Mouse (Mus musculus) embryonic facial prominence, embryonic 11.5 days (tissue): ENCODE data around the gene Tcerg1l. TPM values are rescaled to one million over a fixed set of nuclear protein-coding genes. Genes with fewer than 3 reads are reported as not detected.

Source experiments
- ATAC-seq: fragments of 200-750 bp; cut with Nextera tagmentation; replicated peaks from 2 replicates; pipeline ENCODE4 v1.8.0; 2017; ENCODE audit warnings: low read depth; ENCODE audit not compliant: insufficient number of reproducible peaks, low FRiP score, low TSS enrichment
- DNase-seq: peaks from one replicate; pipeline ENCODE4 v3.0.0-alpha.2; 2015; ENCODE audit warnings: low spot score
- H3K27ac ChIP-seq: fragments of 300-500 bp; sonication (generic); replicated peaks from 2 replicates; pipeline ENCODE4 v1.5.1; 2014; ENCODE audit warnings: mild to moderate bottlenecking, low read depth, low read length, control low read depth
- H3K27me3 ChIP-seq: fragments of 300-500 bp; sonication (generic); 2 replicates; pipeline ENCODE4 v1.6.1; 2014; ENCODE audit warnings: mild to moderate bottlenecking, low read length, moderate library complexity, mixed read lengths; ENCODE audit not compliant: control insufficient read depth, insufficient read depth
- H3K36me3 ChIP-seq: fragments of 300-500 bp; sonication (generic); replicated peaks from 2 replicates; pipeline ENCODE4 v1.6.1; 2014; ENCODE audit warnings: low read depth, mild to moderate bottlenecking, low read length, moderate library complexity, mixed read lengths; ENCODE audit not compliant: control insufficient read depth, insufficient read depth
- H3K4me1 ChIP-seq: fragments of 300-500 bp; sonication (generic); 2 replicates; pipeline ENCODE4 v1.6.1; 2014; ENCODE audit warnings: low read length, mixed read lengths; ENCODE audit not compliant: control insufficient read depth, insufficient read depth
- H3K4me2 ChIP-seq: fragments of 300-500 bp; sonication (generic); 2 replicates; pipeline ENCODE4 v1.6.1; 2014; ENCODE audit warnings: low read depth, mild to moderate bottlenecking, control low read depth, low read length, moderate library complexity
- H3K4me3 ChIP-seq: fragments of 300-500 bp; sonication (generic); 2 replicates; pipeline ENCODE4 v1.5.1; 2014; ENCODE audit warnings: low read depth, low read length, control low read depth
- H3K9ac ChIP-seq: fragments of 300-500 bp; sonication (generic); replicated peaks from 2 replicates; pipeline ENCODE4 v1.6.1; 2014; ENCODE audit warnings: mild to moderate bottlenecking, control low read depth, low read length
- H3K9me3 ChIP-seq: fragments of 300-500 bp; sonication (generic); replicated peaks from 2 replicates; pipeline ENCODE4 v1.6.1; 2016; ENCODE audit warnings: mild to moderate bottlenecking, low read length, inconsistent platforms, mixed read lengths; ENCODE audit not compliant: control insufficient read depth
- WGBS: fragments of 180-500 bp; shearing (Covaris S2); extraction: QIAGEN DNeasy Blood & Tissue Kit; methylation state at CpG from one replicate; pipeline ENCODE4 v1.1.7; 2014; 5-methylcytosine and 5-hydroxymethylcytosine counted together
- polyA plus RNA-seq: library from polyadenylated mRNA; unstranded; fragments of >200 nt; fragmentation: Nextera tagmentation; extraction: Ambion mirVana; gene quantifications from 2 replicates; pipeline ENCODE4 v1.2.1, GENCODE M21; 2014

Gene Tcerg1l
- polyA plus RNA-seq, 1 experiment from 2014 or later: 1.5 TPM

DNA sequence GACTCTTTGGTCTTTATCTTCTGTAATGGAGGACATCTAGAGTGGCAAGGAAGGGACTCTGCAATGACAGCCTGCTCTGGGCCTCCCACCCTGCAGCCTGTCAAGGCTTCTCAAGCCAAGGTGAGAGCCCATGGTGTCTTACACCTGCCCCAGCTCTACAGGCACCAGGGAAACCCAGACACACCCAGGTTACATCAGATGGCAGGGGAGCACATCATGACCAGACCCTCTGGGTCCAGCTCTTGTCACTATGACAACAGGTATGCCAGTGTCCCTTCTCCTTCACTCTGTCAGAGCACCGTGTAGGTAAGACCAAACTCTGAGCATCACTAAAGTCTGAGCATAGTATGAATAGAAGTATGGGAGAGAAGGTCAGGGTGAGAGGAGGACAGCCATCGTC, 218.9 kb downstream of the Tcerg1l start:
- ATAC-seq (0 out of 2 replicates have a peak, but pooled peaks have one; percentile 52), DNase-seq (no peak)
- H3K9me3 ChIP-seq: no peaks in the 10 kb centered on the region
- H3K4me3 ChIP-seq: no peak overlapping the region
- no peak overlapping the region for H3K4me2 ChIP-seq
- no peaks in the 10 kb centered on the region for H3K27me3 ChIP-seq
- H3K4me1 ChIP-seq: no peaks in the 10 kb centered on the region
- WGBS: 78% methylated on average over 2 of the region's 2 CpGs
- H3K36me3 ChIP-seq: no peaks in the 10 kb centered on the region
- H3K27ac ChIP-seq: no peak overlapping the region
- H3K9ac ChIP-seq: no peak overlapping the region

- Histone ChIP-seq H3K9ac (no peak overlapping the region), H3K27ac (no peak overlapping the region), H3K4me3 (no peak overlapping the region), H3K27me3 (no peaks in the 10 kb centered on the region), H3K9me3 (no peaks in the 10 kb centered on the region), H3K36me3 (no peaks in the 10 kb centered on the region), H3K4me1 (no peaks in the 10 kb centered on the region), H3K4me2 (no peak overlapping the region)
- 70% methylated on average over 2 of the region's 2 CpGs for WGBS
- DNase-seq: no peak
- no peak for ATAC-seq
Measured at GRCm38 (mm10) chr7:138176026-138176425, 221.5 kb downstream of the Tcerg1l start.

DNA sequence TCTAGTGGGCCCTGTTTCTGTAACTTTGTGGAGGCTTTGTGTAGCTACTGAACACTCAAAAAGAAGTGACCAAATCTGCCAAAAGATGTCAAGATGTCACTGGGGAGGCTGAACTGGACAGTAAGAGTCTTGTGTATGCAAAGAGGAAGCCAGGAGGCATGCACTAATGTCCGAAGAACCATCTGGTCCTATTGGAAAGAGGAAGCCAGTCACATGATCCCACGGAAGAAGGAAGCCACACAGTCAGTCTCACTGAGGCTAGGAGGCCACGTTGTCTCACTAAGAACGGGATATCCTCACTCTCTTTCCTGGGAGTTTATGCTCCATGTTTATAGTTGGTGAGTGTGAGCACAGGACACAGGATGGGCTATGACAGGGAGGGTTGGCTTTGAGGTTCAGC, 227.1 kb downstream of the Tcerg1l start:
- no peaks in the 10 kb centered on the region for H3K27me3 ChIP-seq
- H3K9me3 ChIP-seq: no peaks in the 10 kb centered on the region
- no peak overlapping the region for H3K9ac ChIP-seq
- H3K4me2 ChIP-seq: no peak overlapping the region
- DNase-seq: no peak
- H3K4me3 ChIP-seq: no peak overlapping the region
- H3K36me3 ChIP-seq: no peaks in the 10 kb centered on the region
- ATAC-seq: no peak
- WGBS: 80% methylated on average over 4 of the region's 4 CpGs
- H3K27ac ChIP-seq: no peak overlapping the region
- H3K4me1 ChIP-seq: no peaks in the 10 kb centered on the region
